Mouse (Mus musculus) megakaryocyte, embryonic 14.5 days (primary cell): Measurements from ENCODE around the gene Ttc30a1. TPM values are rescaled to one million over a fixed set of nuclear protein-coding genes. Genes with fewer than 3 reads are reported as not detected.
A peak's percentile ranks its signal among the peaks of the same experiment; 100 is the strongest.
"Not testable (repeated sequence)": the region's sequence is repeated elsewhere in the genome, so short reads cannot be mapped to it uniquely, and the experiment has no call there.

Experiments
- H3K27me3 ChIP-seq: replicated peaks from 2 replicates; pipeline ENCODE3; 2012; ENCODE audit warnings: inconsistent platforms
- H3K36me3 ChIP-seq: replicated peaks from 2 replicates; pipeline ENCODE3; 2012; ENCODE audit warnings: low read length, inconsistent platforms, mixed read lengths
- H3K4me1 ChIP-seq: 2 replicates; pipeline ENCODE4 v1.6.1; 2012; ENCODE audit warnings: inconsistent platforms
- H3K4me3 ChIP-seq: replicated peaks from 2 replicates; pipeline ENCODE3; 2012; ENCODE audit warnings: moderate library complexity, mild to moderate bottlenecking, inconsistent platforms
- H3K9me3 ChIP-seq: 2 replicates; pipeline ENCODE4 v1.6.1; 2012; ENCODE audit warnings: inconsistent platforms
- FLI1 ChIP-seq: IDR thresholded peaks from 2 replicates; pipeline ENCODE4 v1.6.1; 2012; ENCODE audit warnings: low read length, inconsistent platforms, mixed read lengths
- GATA1 ChIP-seq: IDR thresholded peaks from 3 replicates; pipeline ENCODE4 v1.6.1; 2012; ENCODE audit warnings: mixed read lengths, low read length, inconsistent platforms, borderline replicate concordance
- polyA plus RNA-seq: library from polyadenylated mRNA; stranded (reverse); fragments of >175 nt; gene quantifications from 2 replicates; pipeline ENCODE4 v1.2.3, GENCODE M21; 2012; ENCODE audit warnings: low replicate concordance; ENCODE audit not compliant: insufficient read depth

Ttc30a1 gene
- polyA plus RNA-seq, 1 experiment: 0.17 TPM

GRCm38 (mm10) chr2:75985124-75985523, 3.4 kb upstream of the Ttc30a1 start:
- TF ChIP-seq GATA1 (no peak), FLI1 (no peak)
- no peak overlapping the region for H3K4me3 ChIP-seq
- H3K36me3 ChIP-seq: no peaks in the 10 kb centered on the region
- peaks cover 10% of the 10 kb centered on the region for H3K9me3 ChIP-seq
- no peaks in the 10 kb centered on the region for H3K27me3 ChIP-seq
- H3K4me1 ChIP-seq: no peaks in the 10 kb centered on the region

- no peaks in the 10 kb centered on the region for H3K27me3 ChIP-seq
- no peak overlapping the region for H3K4me3 ChIP-seq
- no peaks in the 10 kb centered on the region for H3K36me3 ChIP-seq
- no peaks in the 10 kb centered on the region for H3K4me1 ChIP-seq
- TF ChIP-seq GATA1 (no peak), FLI1 (no peak)
- H3K9me3 ChIP-seq: peaks cover 10% of the 10 kb centered on the region
Measured at GRCm38 (mm10) chr2:75983847-75984246, 2.1 kb upstream of the Ttc30a1 start.

- TF ChIP-seq GATA1: no peak
- no peak for TF ChIP-seq FLI1
- no peaks in the 10 kb centered on the region for H3K4me1 ChIP-seq
- H3K4me3 ChIP-seq: no peak overlapping the region
- peaks cover 10% of the 10 kb centered on the region for H3K9me3 ChIP-seq
- H3K27me3 ChIP-seq: no peaks in the 10 kb centered on the region
- H3K36me3 ChIP-seq: no peaks in the 10 kb centered on the region
Measured at GRCm38 (mm10) chr2:75983091-75983490, 1.3 kb upstream of the Ttc30a1 start.

GRCm38 (mm10) chr2:75982626-75983025, 859 bp upstream of the Ttc30a1 start:
- Histone ChIP-seq H3K4me3 (no peak overlapping the region), H3K27me3 (no peaks in the 10 kb centered on the region), H3K36me3 (no peaks in the 10 kb centered on the region), H3K4me1 (no peaks in the 10 kb centered on the region), H3K9me3 (peaks cover 10% of the 10 kb centered on the region)
- TF ChIP-seq GATA1 (no peak), FLI1 (no peak)

GRCm38 (mm10) chr2:75980933-75981439, 781 bp downstream of the Ttc30a1 start:
- not testable (repeated sequence) for H3K27me3 ChIP-seq, H3K4me3 ChIP-seq, H3K36me3 ChIP-seq, H3K4me1 ChIP-seq
- H3K9me3 ChIP-seq: peaks cover 10% of the 10 kb centered on the region

- not testable (repeated sequence) for H3K9me3 ChIP-seq, H3K36me3 ChIP-seq, H3K4me3 ChIP-seq, H3K27me3 ChIP-seq, H3K4me1 ChIP-seq
Measured at GRCm38 (mm10) chr2:75977752-75978368, 3.9 kb downstream of the Ttc30a1 start, which contains the start of gene Ttc30a2. Gene Ttc30a2 (minus strand): TSS chr2:75978170.

- not testable (repeated sequence) for H3K4me1 ChIP-seq, H3K4me3 ChIP-seq, H3K36me3 ChIP-seq, H3K9me3 ChIP-seq, H3K27me3 ChIP-seq
Measured at GRCm38 (mm10) chr2:75976070-75976469, 5.7 kb downstream of the Ttc30a1 start.

- Histone ChIP-seq H3K36me3 (no peaks in the 10 kb centered on the region), H3K4me1 (no peaks in the 10 kb centered on the region), H3K9me3 (no peaks in the 10 kb centered on the region), H3K27me3 (peaks cover 5% of the 10 kb centered on the region), H3K4me3 (no peak overlapping the region)
- no peak for TF ChIP-seq FLI1
- TF ChIP-seq GATA1: no peak
Measured at GRCm38 (mm10) chr2:75974131-75974530, 7.6 kb downstream of the Ttc30a1 start.

- Histone ChIP-seq H3K36me3 (no peaks in the 10 kb centered on the region), H3K27me3 (peaks cover 10% of the 10 kb centered on the region), H3K9me3 (no peaks in the 10 kb centered on the region), H3K4me3 (peak overlapping the region; percentile 90), H3K4me1 (peaks cover 24% of the 10 kb centered on the region)
- TF ChIP-seq FLI1: no peak
- no peak for TF ChIP-seq GATA1
Measured at GRCm38 (mm10) chr2:75964972-75965371, 16.8 kb downstream of the Ttc30a1 start.

GRCm38 (mm10) chr2:75964512-75964911, 17.3 kb downstream of the Ttc30a1 start:
- no peaks in the 10 kb centered on the region for H3K9me3 ChIP-seq
- H3K27me3 ChIP-seq: peaks cover 8% of the 10 kb centered on the region
- H3K4me1 ChIP-seq: peaks cover 24% of the 10 kb centered on the region
- peak overlapping the region; percentile 90 for H3K4me3 ChIP-seq
- H3K36me3 ChIP-seq: no peaks in the 10 kb centered on the region
- TF ChIP-seq GATA1 (no peak), FLI1 (no peak)

GRCm38 (mm10) chr2:75964051-75964450, 17.7 kb downstream of the Ttc30a1 start:
- no peaks in the 10 kb centered on the region for H3K9me3 ChIP-seq
- H3K4me3 ChIP-seq: peak overlapping the region; percentile 90
- no peaks in the 10 kb centered on the region for H3K36me3 ChIP-seq
- H3K4me1 ChIP-seq: peaks cover 24% of the 10 kb centered on the region
- peaks cover 9% of the 10 kb centered on the region for H3K27me3 ChIP-seq
- TF ChIP-seq GATA1 (no peak), FLI1 (no peak)
